Mouse (Mus musculus) heart, postnatal 0 days (tissue): ENCODE measurements around the gene Efna5.

Experiments used
- CTCF ChIP-seq: IDR thresholded peaks from 2 replicates; pipeline ENCODE4 v1.5.1; 2016; ENCODE audit warnings: antibody characterized with exemption, control low read depth, low read depth
- EP300 ChIP-seq: IDR thresholded peaks from 2 replicates; pipeline ENCODE4 v1.6.1; 2016; ENCODE audit warnings: antibody characterized with exemption, low read depth

GRCm38 (mm10) chr17:62832550-62833127 is 48.5 kb downstream of the Efna5 start:
- TF ChIP-seq CTCF (no peak), EP300 (no peak)
